Mouse (Mus musculus): ENCODE measurements around the gene Aasdh.

DNA sequence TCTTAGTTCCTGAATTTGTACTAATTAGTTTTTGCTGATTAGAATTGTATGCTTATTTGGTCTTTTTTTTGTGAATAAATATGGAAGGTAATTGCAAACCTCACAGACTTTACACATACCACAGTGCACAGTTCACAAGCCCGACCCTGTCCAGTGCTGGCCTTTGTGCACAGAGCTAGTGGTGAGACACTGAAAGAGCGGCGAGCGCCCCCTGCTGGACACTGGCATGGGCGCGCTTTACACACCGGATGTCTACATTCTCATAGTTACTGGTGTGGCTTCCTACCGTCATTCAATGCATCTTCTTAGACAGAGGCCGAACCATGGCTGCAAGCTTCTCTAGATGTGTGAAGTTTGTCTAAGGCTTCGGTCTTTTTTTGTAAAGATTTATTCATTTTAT is 51.8 kb downstream of the Aasdh start:
- TF ChIP-seq CTCF (IDR thresholded peaks at IDR 0.05; ENCODE audit: borderline replicate concordance, control insufficient read depth, extremely low read depth, insufficient read depth, low read length, poor library complexity): peak; percentile 96
- no peak for TF ChIP-seq POLR2A (IDR thresholded peaks at IDR 0.05; ENCODE audit: control insufficient read depth, extremely low read depth, insufficient read depth, low read length, poor library complexity)
